Mouse (Mus musculus) spleen, postnatal 4 days (tissue): ENCODE results near the gene Rhog.

Source experiments
- DNase-seq, 2 experiments: peaks; one replicate each; pipeline ENCODE4 v3.0.0; 2022; ENCODE audit warnings: low spot score in 2 of 2

The Rhog gene

DNA sequence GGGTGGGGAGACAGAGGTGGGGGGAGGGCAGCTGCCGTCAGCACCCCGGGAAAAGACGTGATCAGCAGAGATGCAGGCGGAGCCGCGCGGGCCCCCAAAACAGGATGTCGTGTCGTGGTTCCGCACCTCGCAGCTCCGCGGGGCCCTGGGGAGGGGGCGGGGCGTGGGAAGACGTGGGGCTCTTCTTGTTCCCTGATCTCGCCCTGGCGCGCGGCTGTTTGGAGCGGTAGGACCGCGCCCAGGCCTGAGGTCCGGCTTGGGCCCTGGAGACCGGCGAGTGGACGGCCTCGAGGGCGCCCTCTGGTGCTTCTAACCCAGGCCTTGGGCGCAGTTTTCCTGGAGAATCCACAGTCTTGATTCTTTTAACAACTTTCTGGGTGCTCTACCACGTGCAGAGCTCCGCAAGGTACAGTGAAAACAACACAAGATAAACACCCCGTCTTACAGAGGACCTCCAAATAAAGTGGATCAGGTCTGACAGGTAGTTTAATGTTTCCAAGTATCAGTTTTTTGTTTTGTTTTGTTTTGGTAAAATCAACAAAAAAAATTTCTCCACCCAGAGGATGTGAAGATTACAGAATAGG is 5.1 kb downstream of the Rhog start:
- DNase-seq, result peak; percentile 90 to 96

- DNase-seq, result peak; percentile 78 to 92
Observed at GRCm38 (mm10) chr7:102249896-102250630, 5.8 kb downstream of the Rhog start.

DNA sequence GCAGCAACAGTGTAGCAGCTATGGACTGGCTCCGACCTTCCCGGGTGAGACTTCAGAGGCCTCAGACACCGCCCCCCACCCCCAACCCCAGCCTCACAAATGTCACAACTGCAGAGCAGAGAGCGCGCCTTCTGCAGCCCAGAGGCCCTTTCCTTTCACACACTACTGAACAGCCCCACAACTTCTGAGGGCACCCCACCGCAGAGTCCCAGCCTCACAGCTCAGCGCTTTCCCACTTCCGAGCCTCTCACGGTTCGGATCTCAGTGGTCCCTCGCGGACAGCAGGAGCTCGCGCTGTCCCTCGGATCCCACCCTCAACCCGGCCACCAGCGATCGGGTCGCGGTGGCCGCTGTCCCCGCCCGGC is 6.3 kb downstream of the Rhog start:
- peak in 1 of 2 experiments; percentile 66 for DNase-seq

DNA sequence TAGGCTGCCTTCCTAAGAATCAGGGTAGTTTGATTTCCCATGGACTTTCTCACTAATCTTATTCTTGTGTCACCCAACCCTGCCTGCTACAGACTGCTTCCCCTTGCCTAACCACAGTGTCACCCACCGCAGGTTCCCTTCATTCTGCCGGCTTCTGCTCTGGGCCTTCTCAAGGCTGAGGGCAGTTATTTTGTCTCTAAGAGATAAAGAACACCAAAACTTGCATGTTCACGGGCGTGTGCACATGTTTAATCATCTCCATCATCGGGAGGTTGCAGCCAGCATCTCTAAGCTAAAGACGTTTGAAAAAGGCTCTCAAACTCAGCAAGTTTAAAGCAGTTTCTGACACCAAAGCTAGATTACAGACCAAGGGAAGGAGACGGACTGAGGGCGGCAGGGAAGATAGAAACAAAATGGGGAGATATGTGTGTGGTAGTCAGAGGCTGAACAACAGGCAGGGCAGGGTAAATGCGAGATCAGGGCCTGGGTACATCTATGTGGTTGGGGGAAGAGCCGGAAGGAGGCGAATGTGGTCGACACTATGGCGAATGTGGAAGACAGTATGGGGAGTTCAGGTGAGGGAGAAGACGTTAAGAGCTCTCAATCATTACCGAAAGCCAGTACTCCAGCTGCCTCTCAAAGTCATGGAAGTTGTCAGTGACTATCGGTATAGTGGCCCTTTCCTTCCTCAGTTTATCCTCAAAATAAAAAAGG is 7.0 kb downstream of the Rhog start:
- DNase-seq, result peak; percentile 62 to 74

DNA sequence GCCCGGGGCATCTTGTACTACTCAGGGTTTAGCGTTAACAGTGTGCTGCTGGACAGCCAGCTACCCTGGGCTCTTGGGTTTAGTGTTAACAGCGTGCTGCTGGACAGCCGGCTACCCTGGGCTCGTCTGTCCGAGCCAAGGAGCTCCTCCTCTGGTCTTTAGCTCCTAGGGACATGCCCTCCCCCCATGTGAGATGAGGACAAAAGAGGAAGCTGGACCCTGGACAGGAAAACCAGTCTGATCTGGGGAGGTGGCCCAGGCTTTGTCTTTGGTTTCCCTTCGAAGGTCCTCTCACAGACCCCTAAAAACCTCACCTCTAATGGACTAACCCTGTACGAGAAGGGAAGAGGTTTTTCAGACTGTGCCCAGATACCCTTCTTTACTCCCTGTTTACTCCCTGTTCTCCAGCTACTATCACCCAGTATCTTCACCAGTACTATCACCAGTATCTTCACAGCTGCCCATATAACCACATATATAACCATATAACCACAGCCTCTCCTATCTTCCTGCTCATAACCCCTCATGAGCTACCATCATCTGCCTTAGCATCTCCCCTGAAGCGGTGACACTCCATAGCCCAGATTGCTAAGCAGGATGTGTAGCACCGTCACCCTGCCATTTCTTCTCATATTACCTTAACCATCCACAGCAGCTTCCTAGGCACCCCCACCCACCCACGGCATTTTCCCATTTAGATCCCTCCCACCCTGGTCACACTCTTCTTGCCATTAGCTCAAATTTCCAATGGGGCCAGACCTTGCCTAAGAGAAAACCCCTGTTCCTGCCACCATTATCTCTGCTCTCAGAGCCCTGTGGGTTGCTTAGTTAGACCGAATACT is 8.7 kb downstream of the Rhog start:
- no peak for DNase-seq

- DNase-seq, result no peak
Observed at GRCm38 (mm10) chr7:102246265-102246664, 9.6 kb downstream of the Rhog start.

DNA sequence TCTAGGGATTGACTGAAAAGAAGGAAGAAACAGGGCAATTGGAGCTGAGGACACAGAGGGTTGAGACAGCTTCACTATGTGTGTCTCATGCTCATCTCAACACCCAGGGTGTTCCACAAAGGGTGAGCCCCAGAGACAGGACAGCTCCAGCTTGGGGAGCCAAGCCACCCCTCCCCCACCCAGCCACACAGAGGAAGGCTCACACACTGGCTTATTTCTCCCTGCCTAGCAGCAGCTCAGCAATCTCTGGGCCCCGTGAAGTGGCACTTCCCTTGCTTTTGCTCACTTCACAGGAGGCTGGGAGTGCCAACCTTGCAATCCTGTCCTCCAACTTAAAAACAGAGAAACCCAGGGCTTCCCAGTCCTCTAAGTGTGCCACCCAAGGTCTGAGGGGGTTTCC is 10.1 kb downstream of the Rhog start:
- DNase-seq, result peak; percentile 36 to 73

DNA sequence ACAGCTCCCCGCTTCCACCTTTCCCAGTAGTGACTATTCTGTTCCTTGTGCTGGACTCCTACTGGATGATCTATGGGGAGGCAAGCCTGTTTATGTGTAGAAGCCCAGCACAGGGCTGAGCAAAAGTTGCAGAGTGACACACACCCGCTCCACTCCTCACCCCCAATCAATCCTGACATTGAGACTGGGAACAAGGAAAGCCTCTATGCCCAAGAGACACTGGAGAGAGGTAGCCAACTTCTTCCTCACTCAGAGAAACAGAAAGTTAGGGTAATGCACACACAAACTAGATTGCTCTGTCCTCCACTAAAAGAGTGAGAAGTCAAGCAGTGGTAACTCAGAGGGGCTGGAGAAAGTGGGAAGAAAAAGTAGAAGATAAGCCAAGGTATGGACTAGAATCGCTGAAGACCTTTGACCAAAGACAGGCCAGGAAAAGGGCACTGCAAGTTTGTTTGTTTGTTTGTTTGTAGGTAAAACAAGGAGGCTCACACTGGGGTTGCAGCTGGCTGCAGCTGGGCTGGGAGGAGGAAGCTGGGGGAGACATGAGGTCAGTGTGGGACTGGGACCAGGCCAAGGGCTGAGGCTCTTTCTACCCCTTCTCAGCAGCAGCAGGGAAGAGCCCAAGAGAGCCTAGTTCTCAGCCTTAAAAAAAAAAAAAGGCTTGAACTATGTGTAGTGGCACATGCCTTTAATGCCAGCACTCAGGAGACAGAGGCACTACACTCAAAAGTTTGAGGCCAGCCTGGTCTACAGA is 10.9 kb downstream of the Rhog start:
- DNase-seq, result no peak

DNA sequence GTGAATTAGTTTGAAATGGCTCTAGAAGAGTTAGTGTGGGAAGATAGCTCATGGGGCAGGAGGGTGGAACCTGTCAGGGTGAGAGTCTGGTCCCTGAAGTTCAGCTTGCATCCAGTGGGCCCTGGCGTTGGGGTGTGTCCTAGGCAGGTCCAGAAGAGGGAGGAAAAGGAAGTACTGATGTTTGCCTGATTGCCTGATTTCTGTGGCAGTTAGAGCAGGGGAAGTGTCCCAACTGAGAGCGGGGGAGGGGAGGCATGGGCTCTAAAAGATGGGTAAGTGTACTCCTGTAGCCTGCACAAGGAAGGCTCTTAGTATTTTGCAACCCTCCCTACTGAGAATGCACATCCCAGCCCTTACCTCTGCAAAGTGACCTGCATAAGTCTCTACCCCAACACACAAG is 12.0 kb downstream of the Rhog start:
- DNase-seq, result peak; percentile 56 to 75

GRCm38 (mm10) chr7:102242917-102243316 is 12.9 kb downstream of the Rhog start:
- no peak for DNase-seq

DNA sequence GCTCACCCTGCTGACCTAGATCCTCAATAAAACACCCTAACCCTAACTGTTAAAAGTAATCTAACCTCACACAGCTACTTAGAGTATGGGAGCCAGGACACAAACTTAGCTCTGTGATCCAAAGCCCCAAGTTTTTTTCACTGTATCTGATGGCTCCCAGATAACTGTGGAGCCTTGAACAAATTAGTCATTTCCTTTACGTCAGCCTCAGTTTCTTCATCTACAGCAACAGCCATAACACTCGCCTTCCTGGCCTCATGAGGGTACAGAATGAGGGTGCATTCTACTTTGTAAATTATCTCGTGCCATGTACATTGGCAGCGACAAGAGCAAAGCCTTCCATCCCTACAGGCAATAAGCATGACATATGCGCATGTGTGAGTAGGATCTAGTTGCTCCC is 13.5 kb downstream of the Rhog start:
- no peak for DNase-seq

GRCm38 (mm10) chr7:102239591-102239990 is 16.3 kb downstream of the Rhog start:
- DNase-seq, result no peak

- no peak for DNase-seq
Observed at GRCm38 (mm10) chr7:102238686-102239286, 17.1 kb downstream of the Rhog start.

GRCm38 (mm10) chr7:102233059-102233458 is 22.8 kb downstream of the Rhog start:
- no peak for DNase-seq

- DNase-seq, result no peak
Observed at GRCm38 (mm10) chr7:102229814-102230213, 26.0 kb downstream of the Rhog start.

DNA sequence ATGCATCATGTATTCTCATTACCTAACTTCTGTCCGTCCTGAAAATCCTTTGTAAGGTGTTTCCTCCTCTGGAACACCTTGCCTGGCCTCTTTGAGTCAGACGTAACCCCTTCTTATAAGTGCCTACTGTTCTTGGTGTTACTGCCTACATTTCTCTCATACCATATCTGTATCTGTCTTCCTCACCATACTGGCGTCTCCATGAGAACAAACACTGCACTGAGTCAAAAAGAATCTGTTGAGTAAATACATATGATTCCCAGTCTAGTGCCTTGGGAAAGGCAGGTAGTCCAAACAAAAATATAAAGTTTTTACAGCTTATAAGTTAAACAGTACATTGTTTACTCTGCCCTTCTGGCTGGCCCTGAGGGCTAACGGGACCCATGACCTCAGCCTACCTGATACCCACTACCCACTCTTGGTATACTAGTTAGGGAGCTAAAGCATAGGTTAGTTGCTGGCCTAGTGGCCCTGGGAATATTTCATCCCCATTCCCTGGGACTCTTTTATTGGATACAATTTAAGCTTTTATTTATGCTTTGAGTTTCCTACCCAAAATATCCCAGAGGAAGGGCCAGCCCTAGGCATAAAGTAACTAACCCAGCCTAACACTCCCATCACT is 27.7 kb downstream of the Rhog start:
- no peak for DNase-seq

DNA sequence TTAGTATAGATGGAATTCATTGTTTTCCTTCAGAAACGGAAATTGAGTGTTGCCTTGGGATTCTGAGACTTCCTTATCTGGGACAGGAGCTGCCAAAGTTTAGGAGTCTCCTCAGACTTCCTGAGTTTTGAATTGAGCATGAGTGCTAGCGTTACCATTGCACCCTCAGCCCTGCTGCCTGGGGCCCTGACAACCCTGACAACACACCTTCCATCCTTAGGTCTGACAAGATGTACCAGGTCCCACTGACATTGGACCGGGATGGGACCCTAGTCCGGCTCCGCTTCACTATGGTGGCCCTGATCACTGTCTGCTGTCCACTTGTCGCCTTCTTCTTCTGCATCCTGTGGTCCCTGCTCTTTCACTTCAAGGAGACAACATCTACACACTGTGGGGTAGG is 29.8 kb downstream of the Rhog start:
- DNase-seq, result no peak

DNA sequence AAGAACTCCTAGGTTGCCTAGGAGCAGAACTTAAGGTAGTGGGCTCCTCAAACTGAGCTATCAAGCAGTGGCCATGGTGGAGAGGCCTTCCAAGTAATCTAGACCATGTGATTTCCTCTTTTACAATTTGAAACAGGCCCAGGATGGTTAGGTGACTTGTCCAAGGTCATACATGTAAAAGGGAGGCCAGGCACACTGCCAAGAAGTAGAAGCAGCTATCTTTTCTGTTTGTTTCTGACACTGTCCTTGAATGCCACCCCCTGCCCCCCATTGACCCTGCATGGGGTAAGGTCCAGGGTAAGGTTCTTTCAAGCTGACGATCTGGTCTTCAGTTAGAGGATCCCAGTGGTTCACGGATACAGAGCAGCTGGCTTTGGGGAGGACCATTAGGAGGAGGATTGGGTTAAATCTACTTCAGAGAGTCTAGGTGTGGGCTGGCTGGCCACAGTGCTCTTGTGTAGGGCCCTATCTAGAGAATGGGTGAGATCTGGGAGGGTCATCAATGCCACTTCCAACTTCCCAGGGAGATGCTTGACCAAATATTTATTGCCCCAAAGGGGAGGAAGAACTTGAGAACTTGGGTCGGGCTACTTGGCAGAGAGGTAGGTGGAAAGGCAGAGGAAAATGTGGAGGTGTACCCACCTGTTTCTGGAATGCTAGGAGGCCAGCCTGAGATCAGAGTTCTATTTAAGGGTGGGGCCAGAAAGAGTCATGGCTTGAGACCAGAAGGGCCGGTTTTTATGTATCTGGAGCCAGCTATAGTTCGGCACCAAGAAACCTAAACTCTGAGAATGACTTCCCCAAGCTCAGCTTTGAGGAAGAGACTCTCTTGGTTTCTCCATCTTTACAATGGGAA is 31.7 kb downstream of the Rhog start:
- no peak for DNase-seq

DNA sequence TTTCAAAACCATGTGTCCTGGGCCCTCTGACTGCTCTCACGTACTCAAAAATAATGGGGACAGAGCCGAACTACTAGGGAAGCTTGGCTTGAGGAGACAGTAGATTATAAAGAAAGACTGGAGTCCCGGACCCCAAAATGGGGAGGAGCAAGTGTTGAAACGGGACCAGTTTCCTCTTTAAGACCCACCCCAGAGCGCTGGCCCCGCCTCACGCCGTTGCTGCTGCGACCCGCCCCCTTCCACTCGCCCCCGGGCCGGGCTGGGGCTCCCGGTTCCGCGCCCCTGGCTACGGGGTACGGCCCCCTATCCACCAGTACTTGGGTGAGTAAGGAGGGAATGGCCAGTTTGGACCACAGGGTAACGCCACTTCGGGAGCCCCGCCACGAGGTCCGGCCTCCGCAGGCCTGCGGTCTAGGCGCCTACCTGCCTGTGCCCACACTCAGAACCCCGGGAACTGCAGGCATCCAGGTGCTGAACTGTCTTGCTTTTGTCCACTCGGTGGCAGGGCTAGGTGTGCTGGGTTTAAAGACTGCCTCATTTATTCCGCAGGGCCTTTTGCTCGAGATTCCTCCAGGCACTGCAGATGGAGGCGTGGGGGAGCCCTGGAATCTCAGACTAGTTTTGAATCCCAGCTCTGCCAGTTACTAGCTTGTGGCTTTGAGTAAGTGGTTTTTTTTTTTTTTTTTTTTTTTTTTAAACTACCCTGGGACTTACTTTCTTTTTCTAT is 32.9 kb downstream of the Rhog start:
- DNase-seq, result peak; percentile 59 to 78
